In genomic region chr17:45573780-45574123, GRCm38 (mm10) we compare ENCODE assay signal across 8 mouse cellular contexts. TPM values are rescaled to one million over a fixed set of nuclear protein-coding genes. Genes with fewer than 3 reads are reported as not detected.
A peak's percentile ranks its signal among the peaks of the same experiment; 100 is the strongest.
DNase-seq lines count a peak whose midpoint lies in the region; ATAC-seq lines count a peak whose summit lies in the region.

No protein-coding gene starts in this region.

- H3K27ac ChIP-seq in intestine, embryonic 14.5 days (ENCODE audit: low read depth): peak overlapping the region; percentile 98

- H3K27me3 ChIP-seq in intestine, embryonic 14.5 days (replicated peaks; ENCODE audit: control insufficient read depth, insufficient read depth, low read length): no peaks in the 10 kb centered on the region

- DNase-seq in adrenal gland, adult 18-20 months (ENCODE audit: low spot score in 2 of 2): peak; percentile 98
- peak; percentile 94 for DNase-seq in embryo, embryonic 10.5 days (ENCODE audit: low spot score)
- DNase-seq in gastrocnemius, postnatal 14 days: peak; percentile 96
- peak; percentile 99 for DNase-seq in intestine, embryonic 14.5 days (ENCODE audit: low spot score)
- peak; percentile 98 to 99 for DNase-seq in left cerebral cortex, postnatal 14 days (ENCODE audit: low spot score in 2 of 2)
- DNase-seq in right cerebral cortex, postnatal 25 days: peak; percentile 95
- DNase-seq in urinary bladder, postnatal 36 days (ENCODE audit: low spot score in 2 of 2): peak; percentile 96 to 97

- peaks cover 20% of the 10 kb centered on the region for H3K4me1 ChIP-seq in intestine, embryonic 14.5 days (replicated peaks; ENCODE audit: control insufficient read depth, insufficient read depth, low read length)

- H3K4me2 ChIP-seq in intestine, embryonic 14.5 days (ENCODE audit: low read length): peak overlapping the region; percentile 90

- peak; percentile 69 for ATAC-seq in intestine, embryonic 14.5 days (replicated peaks; ENCODE audit: low FRiP score, low TSS enrichment, low read depth)
- ATAC-seq in megakaryocyte-erythroid progenitor cell, adult 5-6 weeks (replicated peaks; ENCODE audit: low FRiP score, low TSS enrichment, poor library complexity, severe bottlenecking): peak; percentile 39

- H3K4me3 ChIP-seq in intestine, embryonic 14.5 days (ENCODE audit: low read depth, low read length): peak overlapping the region; percentile 98

- 2% methylated on average over 18 of the region's 18 CpGs for WGBS in intestine, embryonic 14.5 days

- H3K9me3 ChIP-seq in intestine, embryonic 14.5 days (ENCODE audit: control insufficient read depth, low read length): no peaks in the 10 kb centered on the region

- peak overlapping the region; percentile 100 for H3K9ac ChIP-seq in intestine, embryonic 14.5 days (ENCODE audit: low read length)

- H3K36me3 ChIP-seq in intestine, embryonic 14.5 days (ENCODE audit: control insufficient read depth, insufficient read depth, low read length): peaks cover 33% of the 10 kb centered on the region

- intact Hi-C loops in gastrocnemius, postnatal 14 days (cut with DNase I; ENCODE audit: low total_unique reads): no loop called here
- intact Hi-C loops in left cerebral cortex, postnatal 14 days (cut with DNase I): no loop called here

RNA-seq across cellular contexts. Expression of gene Hsp90ab1, which starts 0.7 kb away (rescaled TPM):
- 1,000 to 10,000 TPM; 2,801 to 2,860 TPM for total RNA-seq in adrenal gland, adult 18-20 months (2021)
- 100 to 1,000 TPM; 735 to 778 TPM for total RNA-seq in gastrocnemius, postnatal 14 days (2021)
- 1,628 and 1,680 TPM in 2 replicates for polyA plus RNA-seq in intestine, embryonic 14.5 days (2014; fragmentation: Nextera tagmentation; extraction: Ambion mirVana)
- total RNA-seq in left cerebral cortex, postnatal 14 days (2021): 1,000 to 10,000 TPM; 1,454 to 1,586 TPM
- total RNA-seq in megakaryocyte-erythroid progenitor cell, adult 5-6 weeks (2014; fragmentation: Nextera tagmentation): 1,847 and 1,911 TPM in 2 replicates
- total RNA-seq in megakaryocyte-erythroid progenitor cell, adult 5-6 weeks (2017): 2,660 and 3,319 TPM in 2 replicates

RNA-seq across cellular contexts. Expression of gene Slc35b2, which starts 10.1 kb away (rescaled TPM):
- total RNA-seq in adrenal gland, adult 18-20 months (2021): 10 to 100 TPM; 28.1 to 44.2 TPM
- total RNA-seq in gastrocnemius, postnatal 14 days (2021): 10 to 100 TPM; 25.6 to 28.6 TPM
- polyA plus RNA-seq in intestine, embryonic 14.5 days (2014; fragmentation: Nextera tagmentation; extraction: Ambion mirVana): 136 and 146 TPM in 2 replicates
- 10 to 100 TPM; 41.6 to 46.1 TPM for total RNA-seq in left cerebral cortex, postnatal 14 days (2021)
- total RNA-seq in megakaryocyte-erythroid progenitor cell, adult 5-6 weeks (2014; fragmentation: Nextera tagmentation): 46.9 and 74.5 TPM in 2 replicates
- total RNA-seq in megakaryocyte-erythroid progenitor cell, adult 5-6 weeks (2017): 27.7 and 60.3 TPM in 2 replicates

RNA-seq across cellular contexts. Expression of gene Nfkbie, which starts 18.2 kb away (rescaled TPM):
- 1 to 10 TPM; 2.7 to 3.5 TPM for total RNA-seq in adrenal gland, adult 18-20 months (2021)
- 1 to 10 TPM; 1.1 to 1.4 TPM for total RNA-seq in gastrocnemius, postnatal 14 days (2021)
- 3.7 and 4.0 TPM in 2 replicates for polyA plus RNA-seq in intestine, embryonic 14.5 days (2014; fragmentation: Nextera tagmentation; extraction: Ambion mirVana)
- 1 to 10 TPM; 1.8 to 2.0 TPM for total RNA-seq in left cerebral cortex, postnatal 14 days (2021)
- total RNA-seq in megakaryocyte-erythroid progenitor cell, adult 5-6 weeks (2014; fragmentation: Nextera tagmentation): 4.2 and 6.0 TPM in 2 replicates
- 3.2 and 3.9 TPM in 2 replicates for total RNA-seq in megakaryocyte-erythroid progenitor cell, adult 5-6 weeks (2017)

RNA-seq across cellular contexts. Expression of gene Tmem151b, which starts 24.3 kb away (rescaled TPM):
- under 1 TPM in 1 of 2 experiments, not detected in 1; 0.06 TPM for total RNA-seq in adrenal gland, adult 18-20 months (2021)
- under 1 TPM in 1 of 2 experiments, not detected in 1; 0.06 TPM for total RNA-seq in gastrocnemius, postnatal 14 days (2021)
- 2.1 and 2.3 TPM in 2 replicates for polyA plus RNA-seq in intestine, embryonic 14.5 days (2014; fragmentation: Nextera tagmentation; extraction: Ambion mirVana)
- total RNA-seq in left cerebral cortex, postnatal 14 days (2021): 100 to 1,000 TPM; 114 to 120 TPM
- not detected in 2 replicates for total RNA-seq in megakaryocyte-erythroid progenitor cell, adult 5-6 weeks (2014; fragmentation: Nextera tagmentation)
- total RNA-seq in megakaryocyte-erythroid progenitor cell, adult 5-6 weeks (2017): not detected in 2 replicates

RNA-seq across cellular contexts. Expression of gene Slc29a1, which starts 25.7 kb away (rescaled TPM):
- total RNA-seq in adrenal gland, adult 18-20 months (2021): 100 to 1,000 TPM; 121 to 161 TPM
- total RNA-seq in gastrocnemius, postnatal 14 days (2021): 10 to 100 TPM; 59.2 to 71.6 TPM
- polyA plus RNA-seq in intestine, embryonic 14.5 days (2014; fragmentation: Nextera tagmentation; extraction: Ambion mirVana): 79.7 and 82.7 TPM in 2 replicates
- 10 to 100 TPM; 21.0 to 24.4 TPM for total RNA-seq in left cerebral cortex, postnatal 14 days (2021)
- total RNA-seq in megakaryocyte-erythroid progenitor cell, adult 5-6 weeks (2014; fragmentation: Nextera tagmentation): 166 and 176 TPM in 2 replicates
- total RNA-seq in megakaryocyte-erythroid progenitor cell, adult 5-6 weeks (2017): 89.2 and 171 TPM in 2 replicates

Comparison
In these comparisons a context has a peak if more than half of its experiments do, and no peak if none do; other contexts are left out.
1. Peak in every context shown above with its lines: DNase-seq, ATAC-seq, H3K4me3 ChIP-seq and H3K27ac ChIP-seq.